Mouse (Mus musculus) stomach, embryonic 15.5 days (tissue): ENCODE measurements around the gene Upp2. TPM values are rescaled to one million over a fixed set of nuclear protein-coding genes. Genes with fewer than 3 reads are reported as not detected.

ENCODE experiments used
- ATAC-seq: fragments of 200-750 bp; cut with Nextera tagmentation; 2 replicates; pipeline ENCODE4 v1.8.0; 2017; ENCODE audit warnings: low read depth, moderate number of reproducible peaks, moderate TSS enrichment; ENCODE audit not compliant: insufficient read depth, low FRiP score
- H3K27ac ChIP-seq: fragments of 300-500 bp; sonication (generic); 2 replicates; pipeline ENCODE4 v1.5.1; 2015; ENCODE audit warnings: mild to moderate bottlenecking, inconsistent platforms
- H3K27me3 ChIP-seq: fragments of 300-500 bp; sonication (generic); replicated peaks from 2 replicates; pipeline ENCODE4 v1.6.1; 2015; ENCODE audit warnings: inconsistent platforms
- H3K36me3 ChIP-seq: fragments of 300-500 bp; sonication (generic); 2 replicates; pipeline ENCODE4 v1.6.1; 2015; ENCODE audit warnings: inconsistent platforms
- H3K4me1 ChIP-seq: fragments of 300-500 bp; sonication (generic); 2 replicates; pipeline ENCODE4 v1.6.1; 2015; ENCODE audit warnings: inconsistent platforms
- H3K4me2 ChIP-seq: fragments of 300-500 bp; sonication (generic); 2 replicates; pipeline ENCODE4 v1.6.1; 2015; ENCODE audit warnings: mild to moderate bottlenecking, inconsistent platforms
- H3K4me3 ChIP-seq: fragments of 300-500 bp; sonication (generic); replicated peaks from 2 replicates; pipeline ENCODE4 v1.5.1; 2015; ENCODE audit warnings: inconsistent platforms
- H3K9ac ChIP-seq: fragments of 300-500 bp; sonication (generic); 2 replicates; pipeline ENCODE4 v1.6.1; 2015; ENCODE audit warnings: inconsistent platforms
- H3K9me3 ChIP-seq: fragments of 300-500 bp; sonication (generic); 2 replicates; pipeline ENCODE4 v1.6.1; 2016; ENCODE audit warnings: inconsistent platforms
- WGBS: fragments of 180-500 bp; shearing (Covaris S2); methylation state at CpG from one replicate; pipeline ENCODE4 v1.1.7; 2015; 5-methylcytosine and 5-hydroxymethylcytosine counted together
- polyA plus RNA-seq: library from polyadenylated mRNA; unstranded; fragments of >200 nt; fragmentation: Nextera tagmentation; extraction: Ambion mirVana; gene quantifications from 2 replicates; pipeline ENCODE4 v1.2.1, GENCODE M21; 2015

Upp2 gene
- polyA plus RNA-seq, 1 experiment from 2014 or later, result 7.1 TPM

GRCm38 (mm10) chr2:58533521-58534001, 33.5 kb upstream of the Upp2 start:
- WGBS, result 22% methylated on average over 7 of the region's 7 CpGs
- H3K4me1 ChIP-seq, result peaks cover 38% of the 10 kb centered on the region
- no peaks in the 10 kb centered on the region for H3K27me3 ChIP-seq
- peak overlapping the region; percentile 69 for H3K27ac ChIP-seq
- H3K9me3 ChIP-seq, result no peaks in the 10 kb centered on the region
- no peak overlapping the region for H3K9ac ChIP-seq
- no peak overlapping the region for H3K4me2 ChIP-seq
- H3K36me3 ChIP-seq, result no peaks in the 10 kb centered on the region
- no peak for ATAC-seq
- no peak overlapping the region for H3K4me3 ChIP-seq

- H3K36me3 ChIP-seq, result no peaks in the 10 kb centered on the region
- no peak overlapping the region for H3K4me3 ChIP-seq
- H3K27ac ChIP-seq, result peak overlapping the region; percentile 69; the same call in 1 of the 2 replicates
- H3K27me3 ChIP-seq, result no peaks in the 10 kb centered on the region
- WGBS, result 76% methylated on average over 4 of the region's 4 CpGs
- no peak for ATAC-seq
- H3K4me2 ChIP-seq, result no peak overlapping the region
- peaks cover 38% of the 10 kb centered on the region for H3K4me1 ChIP-seq
- no peaks in the 10 kb centered on the region for H3K9me3 ChIP-seq
- H3K9ac ChIP-seq, result no peak overlapping the region
Measured at GRCm38 (mm10) chr2:58534379-58534778, 32.7 kb upstream of the Upp2 start.

GRCm38 (mm10) chr2:58535233-58535632, 31.9 kb upstream of the Upp2 start:
- ATAC-seq, result no peak

GRCm38 (mm10) chr2:58536796-58537195, 30.3 kb upstream of the Upp2 start:
- H3K9me3 ChIP-seq, result no peaks in the 10 kb centered on the region
- H3K27ac ChIP-seq, result no peak overlapping the region
- no peaks in the 10 kb centered on the region for H3K36me3 ChIP-seq
- no peak for ATAC-seq
- H3K4me2 ChIP-seq, result no peak overlapping the region
- no peak overlapping the region for H3K4me3 ChIP-seq
- peaks cover 23% of the 10 kb centered on the region for H3K4me1 ChIP-seq
- no peak overlapping the region for H3K9ac ChIP-seq
- 92% methylated on average over 3 of the region's 3 CpGs for WGBS
- no peaks in the 10 kb centered on the region for H3K27me3 ChIP-seq

More at GRCm38 (mm10) chr2:58535233-58535632, 31.9 kb upstream of the Upp2 start:
- Histone ChIP-seq H3K27me3 (no peaks in the 10 kb centered on the region), H3K4me1 (peaks cover 31% of the 10 kb centered on the region), H3K9me3 (no peaks in the 10 kb centered on the region), H3K4me3 (no peak overlapping the region), H3K9ac (no peak overlapping the region), H3K36me3 (no peaks in the 10 kb centered on the region), H3K27ac (no peak overlapping the region), H3K4me2 (no peak overlapping the region)
- WGBS, result 74% methylated on average over 8 of the region's 8 CpGs

- H3K9me3 ChIP-seq, result no peaks in the 10 kb centered on the region
- no peak overlapping the region for H3K27ac ChIP-seq
- H3K4me2 ChIP-seq, result no peak overlapping the region
- no peak for ATAC-seq
- H3K9ac ChIP-seq, result no peak overlapping the region
- no peak overlapping the region for H3K4me3 ChIP-seq
- WGBS, result 90% methylated on average over 6 of the region's 6 CpGs
- no peaks in the 10 kb centered on the region for H3K36me3 ChIP-seq
- peaks cover 20% of the 10 kb centered on the region for H3K4me1 ChIP-seq
- no peaks in the 10 kb centered on the region for H3K27me3 ChIP-seq
Measured at GRCm38 (mm10) chr2:58538196-58538595, 28.9 kb upstream of the Upp2 start.

- H3K9ac ChIP-seq, result no peak overlapping the region
- H3K27ac ChIP-seq, result no peak overlapping the region
- whole genome bisulfite sequencing, result 90% methylated on average over 5 of the region's 5 CpGs
- H3K4me1 ChIP-seq, result peaks cover 2% of the 10 kb centered on the region; the same call in 1 of the 2 replicates
- H3K27me3 ChIP-seq, result no peaks in the 10 kb centered on the region
- H3K36me3 ChIP-seq, result no peaks in the 10 kb centered on the region
- no peak for ATAC-seq
- H3K4me2 ChIP-seq, result no peak overlapping the region
- no peak overlapping the region for H3K4me3 ChIP-seq
- H3K9me3 ChIP-seq, result no peaks in the 10 kb centered on the region
Measured at GRCm38 (mm10) chr2:58543252-58543651, 23.8 kb upstream of the Upp2 start.

GRCm38 (mm10) chr2:58544368-58544767, 22.7 kb upstream of the Upp2 start:
- Histone ChIP-seq H3K9me3 (no peaks in the 10 kb centered on the region), H3K4me3 (no peak overlapping the region), H3K27me3 (no peaks in the 10 kb centered on the region), H3K9ac (no peak overlapping the region), H3K4me1 (peaks cover under 1% of the 10 kb centered on the region; the same call in 1 of the 2 replicates), H3K36me3 (no peaks in the 10 kb centered on the region), H3K4me2 (no peak overlapping the region), H3K27ac (no peak overlapping the region)
- ATAC-seq, result no peak
- 76% methylated on average over 6 of the region's 6 CpGs for WGBS

- Histone ChIP-seq H3K36me3 (no peaks in the 10 kb centered on the region), H3K4me2 (no peak overlapping the region), H3K27ac (no peak overlapping the region), H3K27me3 (no peaks in the 10 kb centered on the region), H3K9me3 (no peaks in the 10 kb centered on the region), H3K9ac (no peak overlapping the region), H3K4me1 (peaks cover 5% of the 10 kb centered on the region; the same call in 1 of the 2 replicates), H3K4me3 (no peak overlapping the region)
- WGBS, result 76% methylated on average over 7 of the region's 7 CpGs
- no peak for ATAC-seq
Measured at GRCm38 (mm10) chr2:58546264-58546663, 20.8 kb upstream of the Upp2 start.

GRCm38 (mm10) chr2:58548943-58549342, 18.2 kb upstream of the Upp2 start:
- H3K27ac ChIP-seq, result no peak overlapping the region
- peaks cover 8% of the 10 kb centered on the region; the same call in 1 of the 2 replicates for H3K4me1 ChIP-seq
- H3K4me3 ChIP-seq, result no peak overlapping the region
- no peak overlapping the region for H3K4me2 ChIP-seq
- no peak; the same call in 1 of the 2 replicates for ATAC-seq
- H3K36me3 ChIP-seq, result no peaks in the 10 kb centered on the region
- H3K9ac ChIP-seq, result no peak overlapping the region
- no peaks in the 10 kb centered on the region for H3K27me3 ChIP-seq
- WGBS, result 60% methylated on average over 7 of the region's 7 CpGs
- no peaks in the 10 kb centered on the region for H3K9me3 ChIP-seq

- WGBS, result 50% methylated on average over 6 of the region's 6 CpGs
- no peak overlapping the region for H3K9ac ChIP-seq
- no peak for ATAC-seq
- H3K9me3 ChIP-seq, result no peaks in the 10 kb centered on the region
- H3K4me2 ChIP-seq, result no peak overlapping the region
- no peak overlapping the region for H3K27ac ChIP-seq
- H3K36me3 ChIP-seq, result no peaks in the 10 kb centered on the region
- no peak overlapping the region for H3K4me3 ChIP-seq
- no peaks in the 10 kb centered on the region for H3K27me3 ChIP-seq
- H3K4me1 ChIP-seq, result peaks cover 12% of the 10 kb centered on the region; the same call in 1 of the 2 replicates
Measured at GRCm38 (mm10) chr2:58549960-58550359, 17.1 kb upstream of the Upp2 start.

- no peak overlapping the region for H3K27ac ChIP-seq
- peaks cover 12% of the 10 kb centered on the region; the same call in 1 of the 2 replicates for H3K4me1 ChIP-seq
- no peaks in the 10 kb centered on the region for H3K27me3 ChIP-seq
- WGBS, result 52% methylated on average over 9 of the region's 9 CpGs
- H3K4me2 ChIP-seq, result no peak overlapping the region
- no peak for ATAC-seq
- no peak overlapping the region for H3K9ac ChIP-seq
- no peak overlapping the region for H3K4me3 ChIP-seq
- H3K36me3 ChIP-seq, result no peaks in the 10 kb centered on the region
- H3K9me3 ChIP-seq, result no peaks in the 10 kb centered on the region
Measured at GRCm38 (mm10) chr2:58550488-58550887, 16.6 kb upstream of the Upp2 start.

- H3K36me3 ChIP-seq, result no peaks in the 10 kb centered on the region
- no peak overlapping the region for H3K4me3 ChIP-seq
- peaks cover 12% of the 10 kb centered on the region; the same call in 1 of the 2 replicates for H3K4me1 ChIP-seq
- H3K9me3 ChIP-seq, result no peaks in the 10 kb centered on the region
- 52% methylated on average over 6 of the region's 6 CpGs for WGBS
- no peak overlapping the region for H3K27ac ChIP-seq
- no peaks in the 10 kb centered on the region for H3K27me3 ChIP-seq
- H3K9ac ChIP-seq, result no peak overlapping the region
- ATAC-seq, result no peak
- H3K4me2 ChIP-seq, result no peak overlapping the region
Measured at GRCm38 (mm10) chr2:58551866-58552265, 15.2 kb upstream of the Upp2 start.

- no peak overlapping the region for H3K4me2 ChIP-seq
- H3K4me1 ChIP-seq, result peaks cover 12% of the 10 kb centered on the region; the same call in 1 of the 2 replicates
- 49% methylated on average over 3 of the region's 3 CpGs for WGBS
- H3K4me3 ChIP-seq, result no peak overlapping the region
- no peaks in the 10 kb centered on the region for H3K36me3 ChIP-seq
- H3K9ac ChIP-seq, result no peak overlapping the region
- H3K27me3 ChIP-seq, result no peaks in the 10 kb centered on the region
- no peaks in the 10 kb centered on the region for H3K9me3 ChIP-seq
- H3K27ac ChIP-seq, result no peak overlapping the region
- ATAC-seq, result no peak
Measured at GRCm38 (mm10) chr2:58552296-58552695, 14.8 kb upstream of the Upp2 start.
